Mouse (Mus musculus): ENCODE results near the gene Zfp609. TPM values are rescaled to one million over a fixed set of nuclear protein-coding genes. Genes with fewer than 3 reads are reported as not detected.
A peak's percentile ranks its signal among the peaks of the same experiment; 100 is the strongest.

The Zfp609 gene
- polyA plus RNA-seq, 1 experiment from 2014 or later, result 7.4 TPM

DNA sequence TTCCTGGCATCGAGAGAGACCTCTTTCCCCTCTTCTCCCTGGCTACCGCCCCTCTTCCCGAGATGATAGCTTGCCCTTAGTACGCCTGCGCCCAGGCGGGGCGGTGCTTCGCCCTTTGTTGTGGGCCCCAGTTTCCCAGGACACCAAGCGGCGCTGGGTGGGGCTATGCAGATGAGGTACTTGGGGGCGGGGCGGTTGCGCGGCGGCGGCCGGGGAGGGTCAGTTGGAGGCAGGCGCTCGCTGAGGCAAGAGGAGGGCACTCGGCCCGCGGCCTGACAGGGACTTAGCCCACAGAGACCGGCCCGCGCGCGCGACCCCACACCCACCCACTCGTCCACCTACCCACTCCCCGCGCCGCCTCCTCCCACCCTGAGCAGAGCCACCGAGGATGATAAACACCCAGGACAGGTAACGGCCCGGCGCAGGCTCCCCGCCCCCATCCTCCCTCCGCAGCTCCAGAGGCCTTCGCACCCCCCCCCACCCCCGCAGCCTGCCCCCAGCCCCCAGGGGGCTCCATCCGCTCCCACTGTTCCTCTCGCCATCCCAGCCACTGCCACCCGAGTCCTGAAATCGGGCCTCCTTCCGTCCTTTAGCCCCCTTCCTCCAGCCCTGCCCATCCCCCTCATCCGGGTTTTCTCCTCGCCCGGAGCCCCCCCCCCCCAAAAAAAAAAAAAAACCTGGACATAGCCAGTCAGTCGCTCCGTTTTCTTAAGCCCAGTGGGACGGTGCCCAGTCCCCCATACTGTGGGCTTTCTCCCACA lies 150.8 kb downstream of the Zfp609 start:
- ATAC-seq (ENCODE audit: insufficient read depth) (peak; percentile 97), DNase-seq (peak; percentile 99)
- H3K27me3 ChIP-seq (ENCODE audit: insufficient read depth, low read length), result no peaks in the 10 kb centered on the region
- H3K4me1 ChIP-seq (ENCODE audit: insufficient read depth), result peaks cover 36% of the 10 kb centered on the region
- no peaks in the 10 kb centered on the region for H3K9me3 ChIP-seq (ENCODE audit: low read depth, low read length)
- under 1% methylated on average over 48 of the region's 51 CpGs for WGBS
- peak overlapping the region; percentile 66 for H3K27ac ChIP-seq (ENCODE audit: low read depth)
- 0 out of 2 replicates have a peak, but pooled peaks cover 7% of the 10 kb centered on the region for H3K36me3 ChIP-seq (ENCODE audit: insufficient read depth)
- TF ChIP-seq CTCF (IDR thresholded peaks at IDR 0.05; ENCODE audit: low read depth), result no peak
- H3K9ac ChIP-seq, result peak overlapping the region; percentile 73
- peak overlapping the region; percentile 64 for H3K4me3 ChIP-seq (ENCODE audit: low read depth, low read length)
- H3K4me2 ChIP-seq, result peak overlapping the region; percentile 86

DNA sequence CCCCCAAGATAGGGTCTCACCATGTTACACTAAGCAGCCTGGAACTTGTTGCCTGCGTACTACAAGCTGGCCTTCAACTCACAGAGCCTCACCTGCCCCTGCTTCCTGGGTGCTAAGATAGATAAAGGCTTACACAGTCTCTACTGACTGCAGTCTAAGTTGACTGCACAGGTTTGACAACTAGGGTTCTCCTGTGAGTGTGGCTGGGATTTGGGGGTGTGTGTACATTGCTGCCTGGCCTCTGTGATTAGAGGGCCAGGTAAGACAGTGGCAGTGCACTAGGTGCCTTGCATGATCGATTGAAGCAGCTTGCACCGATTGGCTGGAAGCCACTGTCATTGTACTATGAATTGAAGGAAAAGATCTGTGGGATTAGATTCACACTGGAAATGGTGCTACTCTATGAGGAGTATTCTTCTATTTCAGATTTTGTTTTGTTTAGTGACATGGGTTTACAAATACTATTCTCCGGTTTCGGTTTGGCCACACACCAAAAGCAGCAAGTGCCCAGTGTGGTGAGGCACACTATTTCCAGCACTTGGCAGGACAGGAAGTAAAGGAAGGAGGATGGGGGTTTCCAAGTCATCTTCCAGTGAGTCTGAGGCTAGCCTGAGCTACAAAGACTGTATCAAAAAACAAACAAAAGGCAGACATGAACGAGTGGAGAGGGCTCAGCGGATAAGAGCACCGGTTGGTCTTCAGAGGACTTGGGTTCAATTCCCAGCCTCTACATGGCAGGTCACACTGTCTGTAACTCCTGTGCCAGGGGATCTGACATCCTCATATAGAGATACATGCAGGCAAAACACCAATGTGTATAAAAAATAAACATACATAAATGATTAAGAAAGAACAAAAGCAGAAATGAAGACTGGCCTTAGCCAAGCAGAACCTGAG lies 151.7 kb downstream of the Zfp609 start:
- no peaks in the 10 kb centered on the region for H3K9me3 ChIP-seq (ENCODE audit: low read depth, low read length)
- peaks cover 28% of the 10 kb centered on the region for H3K4me1 ChIP-seq (ENCODE audit: insufficient read depth)
- ATAC-seq (ENCODE audit: insufficient read depth) (peak; percentile 32), DNase-seq (no peak)
- WGBS, result 49% methylated on average over 8 of the region's 8 CpGs
- H3K4me3 ChIP-seq (ENCODE audit: low read depth, low read length), result peak overlapping the region; percentile 64
- peak overlapping the region; percentile 15; the same call in 1 of the 2 replicates for H3K27ac ChIP-seq (ENCODE audit: low read depth)
- 0 out of 2 replicates have a peak, but pooled peaks cover 3% of the 10 kb centered on the region for H3K36me3 ChIP-seq (ENCODE audit: insufficient read depth)
- H3K27me3 ChIP-seq (ENCODE audit: insufficient read depth, low read length), result no peaks in the 10 kb centered on the region
- H3K9ac ChIP-seq, result peak overlapping the region; percentile 73; the same call in 1 of the 2 replicates
- no peak for TF ChIP-seq CTCF (IDR thresholded peaks at IDR 0.05; ENCODE audit: low read depth)
- peak overlapping the region; percentile 86 for H3K4me2 ChIP-seq

GRCm38 (mm10) chr9:65672996-65673395 lies 154.4 kb downstream of the Zfp609 start:
- Histone ChIP-seq H3K36me3 (ENCODE audit: insufficient read depth) (no peaks in the 10 kb centered on the region), H3K9ac (no peak overlapping the region), H3K4me2 (no peak overlapping the region), H3K4me1 (ENCODE audit: insufficient read depth) (peaks cover 4% of the 10 kb centered on the region), H3K4me3 (ENCODE audit: low read depth, low read length) (no peak overlapping the region), H3K27me3 (ENCODE audit: insufficient read depth, low read length) (no peaks in the 10 kb centered on the region), H3K27ac (ENCODE audit: low read depth) (no peak overlapping the region; the same call in 1 of the 2 replicates), H3K9me3 (ENCODE audit: low read depth, low read length) (no peaks in the 10 kb centered on the region)
- no peak for TF ChIP-seq CTCF (IDR thresholded peaks at IDR 0.05; ENCODE audit: low read depth)
- ATAC-seq (ENCODE audit: insufficient read depth) (no peak), DNase-seq (no peak)
- WGBS, result 39% methylated on average over 11 of the region's 11 CpGs

DNA sequence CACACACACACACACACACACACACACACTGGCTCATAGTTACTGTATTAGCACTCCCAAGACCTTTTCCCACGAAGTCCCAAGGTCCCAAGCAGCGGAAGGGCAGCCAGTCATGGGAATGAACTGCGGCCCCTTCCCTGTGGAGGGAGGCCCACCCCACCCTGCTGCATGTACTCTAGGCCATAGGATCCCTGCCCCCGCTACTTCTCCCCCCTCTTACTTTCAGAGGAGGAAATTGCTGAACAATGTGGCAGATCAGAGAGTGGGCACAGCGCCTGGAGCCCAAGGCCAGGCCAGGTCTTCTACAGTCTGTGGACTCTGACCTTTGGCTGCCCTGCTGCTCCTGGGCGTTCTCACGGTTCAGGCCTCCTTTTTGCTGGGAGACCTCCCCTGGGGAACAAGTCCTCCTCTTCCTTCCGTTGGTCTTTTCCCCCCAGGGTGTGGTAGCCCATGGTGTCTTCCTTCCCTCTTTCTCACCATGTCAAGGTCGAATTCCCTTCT lies 155.9 kb downstream of the Zfp609 start:
- TF ChIP-seq CTCF (IDR thresholded peaks at IDR 0.05; ENCODE audit: low read depth), result no peak
- no peak overlapping the region for H3K9ac ChIP-seq
- H3K27ac ChIP-seq (ENCODE audit: low read depth), result peak overlapping the region; percentile 8; the same call in 1 of the 2 replicates
- H3K4me2 ChIP-seq, result no peak overlapping the region
- DNase-seq (peak; percentile 56), ATAC-seq (ENCODE audit: insufficient read depth) (no peak)
- H3K4me3 ChIP-seq (ENCODE audit: low read depth, low read length), result no peak overlapping the region
- no peaks in the 10 kb centered on the region for H3K27me3 ChIP-seq (ENCODE audit: insufficient read depth, low read length)
- H3K9me3 ChIP-seq (ENCODE audit: low read depth, low read length), result no peaks in the 10 kb centered on the region
- no peaks in the 10 kb centered on the region for H3K36me3 ChIP-seq (ENCODE audit: insufficient read depth)
- H3K4me1 ChIP-seq (ENCODE audit: insufficient read depth), result no peaks in the 10 kb centered on the region; the same call in 1 of the 2 replicates
- WGBS, result 47% methylated on average over 9 of the region's 9 CpGs

DNA sequence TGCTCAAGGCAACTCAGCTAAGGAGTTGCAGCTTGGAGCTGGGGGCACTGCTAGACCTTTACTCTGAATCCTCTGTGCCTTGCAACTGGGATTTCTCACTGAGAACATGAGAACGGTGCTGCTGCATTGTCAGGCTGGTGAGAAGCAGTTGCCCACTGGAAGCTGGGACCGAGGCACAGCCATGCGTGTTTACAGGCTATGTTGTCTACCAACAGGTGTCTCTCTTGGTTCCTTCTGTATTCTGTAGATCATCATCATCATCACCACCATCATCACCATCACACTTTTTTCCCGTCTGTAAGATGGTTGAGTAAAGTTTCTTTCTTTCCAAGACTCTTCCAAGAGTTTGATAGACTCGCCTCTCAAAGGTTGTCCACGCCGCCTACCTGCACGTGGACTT lies 159.7 kb downstream of the Zfp609 start, which contains the start of gene Oaz2:
Gene Oaz2, plus strand, starts transcription at position 301 of the 400 bp plus-strand sequence.
- Histone ChIP-seq H3K4me3 (ENCODE audit: low read depth, low read length) (no peak within 1 kb of the TSS), H3K4me1 (ENCODE audit: insufficient read depth) (no peaks in the 10 kb centered on the region), H3K36me3 (ENCODE audit: insufficient read depth) (no peaks in the 10 kb centered on the region), H3K9ac (no peak within 1 kb of the TSS), H3K27ac (ENCODE audit: low read depth) (no peak within 1 kb of the TSS), H3K4me2 (no peak within 1 kb of the TSS), H3K9me3 (ENCODE audit: low read depth, low read length) (no peaks in the 10 kb centered on the region), H3K27me3 (ENCODE audit: insufficient read depth, low read length) (no peaks in the 10 kb centered on the region)
- TF ChIP-seq CTCF (IDR thresholded peaks at IDR 0.05; ENCODE audit: low read depth), result no peak
- WGBS, result 86% methylated on average over 8 of the region's 8 CpGs
- ATAC-seq (ENCODE audit: insufficient read depth) (no peak), DNase-seq (no peak)

- DNase-seq (peak; percentile 75), ATAC-seq (ENCODE audit: insufficient read depth) (no peak)
- no peak overlapping the region for H3K4me2 ChIP-seq
- H3K4me3 ChIP-seq (ENCODE audit: low read depth, low read length), result no peak overlapping the region
- no peaks in the 10 kb centered on the region for H3K36me3 ChIP-seq (ENCODE audit: insufficient read depth)
- TF ChIP-seq CTCF (IDR thresholded peaks at IDR 0.05; ENCODE audit: low read depth), result peak; percentile 87
- no peaks in the 10 kb centered on the region for H3K9me3 ChIP-seq (ENCODE audit: low read depth, low read length)
- H3K9ac ChIP-seq, result no peak overlapping the region
- no peaks in the 10 kb centered on the region for H3K4me1 ChIP-seq (ENCODE audit: insufficient read depth)
- H3K27me3 ChIP-seq (ENCODE audit: insufficient read depth, low read length), result no peaks in the 10 kb centered on the region
- H3K27ac ChIP-seq (ENCODE audit: low read depth), result no peak overlapping the region
- 16% methylated on average over 5 of the region's 5 CpGs for WGBS
Measured at GRCm38 (mm10) chr9:65666042-65666441, 161.3 kb downstream of the Zfp609 start.

Measured in lung, embryonic 14.5 days (tissue).